Mouse (Mus musculus): ENCODE measurements at regions not wholly inside any gene's neighbourhood (a gene's known extent, or its start where the extent isn't known, plus 50 kb on each side); places are given as distances from the start of the nearest gene placed in this dataset.

- no peak for TF ChIP-seq GATA1 (IDR thresholded peaks at IDR 0.05; ENCODE audit: borderline replicate concordance, low read length)
- no peak for TF ChIP-seq GATA2 (IDR thresholded peaks at IDR 0.05; ENCODE audit: borderline replicate concordance, low read depth, low read length)
- TF ChIP-seq CTCF (IDR thresholded peaks at IDR 0.05; ENCODE audit: low read depth, low read length) = no peak
- TF ChIP-seq TAL1 (conservative IDR thresholded peaks at IDR 0.05; ENCODE audit: low read depth, low read length) = no peak
- no peak for TF ChIP-seq POLR2AphosphoS5 (IDR thresholded peaks at IDR 0.05; ENCODE audit: insufficient replicate concordance, low read depth, low read length)
Observed at GRCm38 (mm10) chr10:11799510-11799909, 456.3 kb downstream of the Epm2a start.

Data from G1E (cell line).